Mouse (Mus musculus): ENCODE measurements around the gene Prr19. TPM values are rescaled to one million over a fixed set of nuclear protein-coding genes. Genes with fewer than 3 reads are reported as not detected.

The Prr19 gene
- total and polyA plus RNA-seq, 2 experiments: not detected

GRCm38 (mm10) chr7:25281734-25282601 is 19.2 kb upstream of the Prr19 start:
- 2% methylated on average over 81 of the region's 108 CpGs for WGBS

DNA sequence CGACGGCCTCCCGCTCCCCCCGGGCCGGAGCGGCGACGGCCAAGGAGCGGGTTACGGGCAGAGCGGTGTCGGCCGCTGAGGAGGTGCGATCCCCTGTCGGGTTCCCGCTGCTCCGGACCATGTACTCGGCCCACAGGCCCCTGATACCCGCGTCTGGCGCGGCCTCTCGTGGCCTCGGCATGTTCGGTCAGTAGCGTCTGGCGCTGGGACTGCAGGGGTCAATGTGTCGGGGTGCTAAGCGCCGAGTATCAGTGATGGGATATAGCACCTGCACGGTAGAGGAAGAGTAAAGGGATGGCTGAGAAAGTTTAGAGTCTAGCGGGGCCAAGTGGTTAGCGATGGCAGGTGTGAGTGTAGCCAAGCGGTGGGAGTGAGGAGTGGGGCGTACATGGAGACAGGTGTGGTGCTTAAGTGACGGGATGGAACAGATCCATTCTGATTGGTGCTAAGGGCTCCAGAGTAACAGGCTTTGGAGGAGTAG is 18.4 kb upstream of the Prr19 start:
- peak overlapping the region; percentile 94 for H3K9ac ChIP-seq (ENCODE audit: low read depth, low read length)
- H3K27ac ChIP-seq (replicated peaks; ENCODE audit: insufficient read depth, low read depth, low read length): 0 out of 2 replicates have a peak overlapping the region, but pooled peaks have one; percentile 9
- H3K27me3 ChIP-seq (ENCODE audit: control insufficient read depth, insufficient read depth, low read length): no peaks in the 10 kb centered on the region
- WGBS: 2% methylated on average over 33 of the region's 36 CpGs
- peaks cover 20% of the 10 kb centered on the region for H3K4me1 ChIP-seq (ENCODE audit: control insufficient read depth, insufficient read depth, low read length)
- peaks cover 9% of the 10 kb centered on the region for H3K36me3 ChIP-seq (ENCODE audit: control insufficient read depth, insufficient read depth, low read length)
- TF ChIP-seq POLR2A (IDR thresholded peaks at IDR 0.05; ENCODE audit: extremely low read depth, insufficient read depth, low read length): no peak
- TF ChIP-seq CTCF (IDR thresholded peaks at IDR 0.05; ENCODE audit: low read depth, low read length): no peak
- peaks cover 7% of the 10 kb centered on the region; the same call in 1 of the 2 replicates for H3K79me2 ChIP-seq (ENCODE audit: control insufficient read depth, insufficient read depth, low read length)
- DNase-seq (ENCODE audit: extremely low read depth, low read depth, low spot score): no peak
- H3K4me3 ChIP-seq (ENCODE audit: insufficient read depth, low read depth, low read length): peak overlapping the region; percentile 80

More at GRCm38 (mm10) chr7:25281734-25282601, 19.2 kb upstream of the Prr19 start:
- Histone ChIP-seq H3K27me3 (ENCODE audit: control insufficient read depth, insufficient read depth, low read length) (no peaks in the 10 kb centered on the region), H3K27ac (replicated peaks; ENCODE audit: insufficient read depth, low read depth, low read length) (peak overlapping the region; percentile 95), H3K4me3 (ENCODE audit: insufficient read depth, low read depth, low read length) (peak overlapping the region; percentile 80), H3K4me1 (ENCODE audit: control insufficient read depth, insufficient read depth, low read length) (peaks cover 25% of the 10 kb centered on the region), H3K36me3 (ENCODE audit: control insufficient read depth, insufficient read depth, low read length) (peaks cover 7% of the 10 kb centered on the region), H3K9ac (ENCODE audit: low read depth, low read length) (peak overlapping the region; percentile 94), H3K79me2 (ENCODE audit: control insufficient read depth, insufficient read depth, low read length) (peaks cover 7% of the 10 kb centered on the region; the same call in 1 of the 2 replicates)
- DNase-seq (ENCODE audit: extremely low read depth, low read depth, low spot score): peak; percentile 80
- TF ChIP-seq POLR2A (IDR thresholded peaks at IDR 0.05; ENCODE audit: extremely low read depth, insufficient read depth, low read length) (0 out of 2 replicates have a peak, but pooled peaks have one; percentile 34), CTCF (IDR thresholded peaks at IDR 0.05; ENCODE audit: low read depth, low read length) (0 out of 2 replicates have a peak, but pooled peaks have one; percentile 10)

DNA sequence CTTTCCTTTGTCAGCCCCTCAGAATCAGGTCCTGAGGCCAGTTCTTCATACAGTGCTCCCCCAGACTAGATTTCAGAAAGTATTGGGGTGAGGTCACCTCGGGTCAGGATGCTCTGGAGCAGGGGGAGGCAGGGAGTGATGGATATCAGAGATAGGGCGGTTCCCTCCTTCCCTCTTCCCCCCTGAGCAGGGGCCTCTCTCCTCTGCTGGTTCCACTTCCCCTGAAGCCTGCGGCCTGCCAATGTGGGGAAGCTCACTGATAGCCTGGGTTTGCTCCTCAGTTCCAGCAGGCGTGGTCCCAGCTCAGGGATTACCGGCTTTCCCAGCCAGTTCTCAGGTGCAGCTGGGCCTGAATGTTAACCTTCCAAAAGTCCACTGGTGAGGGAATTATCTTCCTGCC is 17.6 kb upstream of the Prr19 start:
- no peak for DNase-seq (ENCODE audit: extremely low read depth, low read depth, low spot score)
- Histone ChIP-seq H3K4me1 (ENCODE audit: control insufficient read depth, insufficient read depth, low read length) (peaks cover 18% of the 10 kb centered on the region), H3K4me3 (ENCODE audit: insufficient read depth, low read depth, low read length) (no peak overlapping the region), H3K27me3 (ENCODE audit: control insufficient read depth, insufficient read depth, low read length) (no peaks in the 10 kb centered on the region), H3K79me2 (ENCODE audit: control insufficient read depth, insufficient read depth, low read length) (peaks cover 7% of the 10 kb centered on the region; the same call in 1 of the 2 replicates), H3K36me3 (ENCODE audit: control insufficient read depth, insufficient read depth, low read length) (peaks cover 9% of the 10 kb centered on the region), H3K27ac (replicated peaks; ENCODE audit: insufficient read depth, low read depth, low read length) (no peak overlapping the region), H3K9ac (ENCODE audit: low read depth, low read length) (no peak overlapping the region)
- TF ChIP-seq POLR2A (IDR thresholded peaks at IDR 0.05; ENCODE audit: extremely low read depth, insufficient read depth, low read length): no peak
- TF ChIP-seq CTCF (IDR thresholded peaks at IDR 0.05; ENCODE audit: low read depth, low read length): no peak
- WGBS: 67% methylated on average over 5 of the region's 5 CpGs

DNA sequence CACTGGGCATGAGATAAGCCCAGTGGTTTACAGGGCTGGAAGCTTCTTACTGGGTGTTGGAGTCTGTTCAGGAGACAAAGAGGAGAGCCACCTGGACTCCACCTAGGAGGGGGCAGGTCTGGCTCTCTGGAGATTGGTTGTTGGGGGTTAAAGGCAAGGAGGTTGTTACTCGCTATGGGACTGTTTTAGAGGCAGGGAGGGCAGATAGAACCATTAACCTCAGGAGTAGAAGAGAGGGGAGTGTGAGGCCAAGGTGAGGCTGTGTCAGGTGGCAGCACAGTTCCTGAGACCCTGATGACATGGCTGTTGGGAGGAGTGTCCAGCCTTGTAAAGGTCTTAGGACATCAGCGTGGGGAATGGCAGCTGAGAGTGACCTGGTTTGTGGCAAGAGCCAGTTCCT is 17.0 kb upstream of the Prr19 start:
- no peak for DNase-seq (ENCODE audit: extremely low read depth, low read depth, low spot score)
- no peaks in the 10 kb centered on the region for H3K27me3 ChIP-seq (ENCODE audit: control insufficient read depth, insufficient read depth, low read length)
- H3K4me3 ChIP-seq (ENCODE audit: insufficient read depth, low read depth, low read length): no peak overlapping the region
- no peak overlapping the region for H3K27ac ChIP-seq (replicated peaks; ENCODE audit: insufficient read depth, low read depth, low read length)
- 76% methylated on average over 2 of the region's 2 CpGs for WGBS
- no peak overlapping the region for H3K9ac ChIP-seq (ENCODE audit: low read depth, low read length)
- peaks cover 18% of the 10 kb centered on the region for H3K4me1 ChIP-seq (ENCODE audit: control insufficient read depth, insufficient read depth, low read length)
- H3K36me3 ChIP-seq (ENCODE audit: control insufficient read depth, insufficient read depth, low read length): peaks cover 11% of the 10 kb centered on the region
- no peak for TF ChIP-seq CTCF (IDR thresholded peaks at IDR 0.05; ENCODE audit: low read depth, low read length)
- no peak for TF ChIP-seq POLR2A (IDR thresholded peaks at IDR 0.05; ENCODE audit: extremely low read depth, insufficient read depth, low read length)
- H3K79me2 ChIP-seq (ENCODE audit: control insufficient read depth, insufficient read depth, low read length): peaks cover 7% of the 10 kb centered on the region; the same call in 1 of the 2 replicates

DNA sequence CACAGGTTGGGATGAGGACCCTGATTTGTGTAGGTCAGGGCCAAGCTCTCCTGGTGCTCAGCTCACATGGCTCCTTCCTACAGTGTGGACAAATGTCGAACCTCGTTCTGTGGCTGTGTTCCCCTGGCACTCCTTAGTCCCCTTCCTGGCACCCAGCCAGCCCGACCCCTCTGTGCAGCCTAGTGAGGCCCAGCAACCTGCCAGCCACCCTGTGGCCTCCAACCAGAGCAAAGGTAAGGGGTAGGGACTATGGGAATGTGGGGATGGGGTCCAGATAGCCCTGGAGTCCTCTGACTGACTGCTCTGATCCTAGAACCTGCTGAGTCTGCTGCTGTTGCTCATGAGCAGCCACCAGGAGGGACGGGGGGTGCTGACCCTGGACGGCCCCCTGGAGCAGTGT is 16.4 kb upstream of the Prr19 start:
- no peak overlapping the region for H3K4me3 ChIP-seq (ENCODE audit: insufficient read depth, low read depth, low read length)
- peaks cover 4% of the 10 kb centered on the region; the same call in 1 of the 2 replicates for H3K79me2 ChIP-seq (ENCODE audit: control insufficient read depth, insufficient read depth, low read length)
- H3K4me1 ChIP-seq (ENCODE audit: control insufficient read depth, insufficient read depth, low read length): peaks cover 14% of the 10 kb centered on the region
- no peak overlapping the region for H3K9ac ChIP-seq (ENCODE audit: low read depth, low read length)
- H3K27ac ChIP-seq (replicated peaks; ENCODE audit: insufficient read depth, low read depth, low read length): no peak overlapping the region
- H3K36me3 ChIP-seq (ENCODE audit: control insufficient read depth, insufficient read depth, low read length): peaks cover 11% of the 10 kb centered on the region
- TF ChIP-seq CTCF (IDR thresholded peaks at IDR 0.05; ENCODE audit: low read depth, low read length) (no peak), POLR2A (IDR thresholded peaks at IDR 0.05; ENCODE audit: extremely low read depth, insufficient read depth, low read length) (no peak)
- no peak for DNase-seq (ENCODE audit: extremely low read depth, low read depth, low spot score)
- 71% methylated on average over 5 of the region's 5 CpGs for WGBS
- no peaks in the 10 kb centered on the region for H3K27me3 ChIP-seq (ENCODE audit: control insufficient read depth, insufficient read depth, low read length)
